In genomic region chr1:182124506-182124905, GRCm38 (mm10) we compare ENCODE assay signal across 8 mouse cellular contexts. TPM values are rescaled to one million over a fixed set of nuclear protein-coding genes. Genes with fewer than 3 reads are reported as not detected.
DNase-seq lines count a peak whose midpoint lies in the region; ATAC-seq and TF ChIP-seq lines count a peak whose summit lies in the region.

Gene Srp9, plus strand, starts transcription at chr1:182124737.

- peaks cover 15% of the 10 kb centered on the region for H3K4me1 ChIP-seq in hindbrain, embryonic 10.5 days (replicated peaks)
- peaks cover 7% of the 10 kb centered on the region; the same call in 1 of the 2 replicates for H3K4me1 ChIP-seq in lung, postnatal 0 days (ENCODE audit: insufficient read depth, low read depth, low read length)

- H3K9ac ChIP-seq in lung, postnatal 0 days (replicated peaks; ENCODE audit: low read depth): peak within 1 kb of the TSS; percentile 87

- TF ChIP-seq CTCF in lung, postnatal 0 days (IDR thresholded peaks at IDR 0.05): peak; percentile 99

- peak within 1 kb of the TSS; percentile 94 for H3K4me3 ChIP-seq in hindbrain, embryonic 10.5 days
- H3K4me3 ChIP-seq in lung, postnatal 0 days (ENCODE audit: low read depth, low read length): peak within 1 kb of the TSS; percentile 84

- TF ChIP-seq EP300 in lung, postnatal 0 days (IDR thresholded peaks at IDR 0.05): no peak

- no peaks in the 10 kb centered on the region for H3K27me3 ChIP-seq in hindbrain, embryonic 10.5 days (ENCODE audit: insufficient read depth, poor library complexity, severe bottlenecking)
- H3K27me3 ChIP-seq in lung, postnatal 0 days (replicated peaks; ENCODE audit: insufficient read depth, low read length): no peaks in the 10 kb centered on the region

- H3K36me3 ChIP-seq in hindbrain, embryonic 10.5 days: peaks cover 22% of the 10 kb centered on the region
- H3K36me3 ChIP-seq in lung, postnatal 0 days (ENCODE audit: insufficient read depth, low read length): no peaks in the 10 kb centered on the region

- no peaks in the 10 kb centered on the region for H3K9me3 ChIP-seq in hindbrain, embryonic 10.5 days
- no peaks in the 10 kb centered on the region for H3K9me3 ChIP-seq in lung, postnatal 0 days (ENCODE audit: low read length)

- H3K4me2 ChIP-seq in lung, postnatal 0 days (replicated peaks; ENCODE audit: low read depth, low read length): peak within 1 kb of the TSS; percentile 58

- H3K27ac ChIP-seq in hindbrain, embryonic 10.5 days: peak within 1 kb of the TSS; percentile 90
- H3K27ac ChIP-seq in lung, postnatal 0 days (ENCODE audit: low read length): peak within 1 kb of the TSS; percentile 94

- peak; percentile 98 for ATAC-seq in frontal cortex, adult (ENCODE audit: low TSS enrichment)
- peak; percentile 99 for ATAC-seq in lung, postnatal 0 days

- peak; percentile 81 for DNase-seq in MEL-GATA-1-ER (ENCODE audit: extremely low read depth, low read depth)
- peak; percentile 98 for DNase-seq in cerebellum, adult 8-10 months
- DNase-seq in hindbrain, embryonic 10.5 days (ENCODE audit: low spot score): peak; percentile 96
- peak; percentile 98 for DNase-seq in layer of hippocampus, adult 9-11 months
- DNase-seq in lung, postnatal 0 days (ENCODE audit: low spot score): peak; percentile 99
- DNase-seq in ovary, postnatal 14 days (ENCODE audit: low spot score): peak; percentile 95
- peak; percentile 99 for DNase-seq in thymus, postnatal 14 days

- WGBS in hindbrain, embryonic 10.5 days: 1% methylated on average over 37 of the region's 37 CpGs
- 2% methylated on average over 33 of the region's 37 CpGs for WGBS in lung, postnatal 0 days

RNA-seq across cellular contexts. Expression of gene Srp9, which starts in this region (rescaled TPM):
- polyA plus RNA-seq in hindbrain, embryonic 10.5 days (2016; fragmentation: Nextera tagmentation; extraction: Ambion mirVana): 167 and 168 TPM in 2 replicates
- 146 and 148 TPM in 2 replicates for polyA plus RNA-seq in lung, postnatal 0 days (2015; fragmentation: Nextera tagmentation; extraction: Ambion mirVana)

Comparison
In these comparisons a context has a peak if more than half of its experiments do, and no peak if none do; other contexts are left out.
1. Peak in every context shown above with its lines: DNase-seq, ATAC-seq, H3K4me3 ChIP-seq and H3K27ac ChIP-seq.